Mouse (Mus musculus): Measurements from ENCODE around the gene Orm2. TPM values are rescaled to one million over a fixed set of nuclear protein-coding genes. Genes with fewer than 3 reads are reported as not detected.
A peak's percentile ranks its signal among the peaks of the same experiment; 100 is the strongest.

Orm2 gene
- total RNA-seq, 2 experiments from 2014 or later, result 3.1 to 11.3 TPM

GRCm38 (mm10) chr4:63375367-63375766, 13.1 kb downstream of the Orm2 start:
- DNase-seq (ENCODE audit: low spot score in 2 of 2), result no peak

- DNase-seq (ENCODE audit: low spot score in 2 of 2), result no peak
Observed at GRCm38 (mm10) chr4:63377483-63377882, 15.2 kb downstream of the Orm2 start.

- no peak for DNase-seq (ENCODE audit: low spot score in 2 of 2)
Observed at GRCm38 (mm10) chr4:63382676-63383369, 20.6 kb downstream of the Orm2 start.

DNA sequence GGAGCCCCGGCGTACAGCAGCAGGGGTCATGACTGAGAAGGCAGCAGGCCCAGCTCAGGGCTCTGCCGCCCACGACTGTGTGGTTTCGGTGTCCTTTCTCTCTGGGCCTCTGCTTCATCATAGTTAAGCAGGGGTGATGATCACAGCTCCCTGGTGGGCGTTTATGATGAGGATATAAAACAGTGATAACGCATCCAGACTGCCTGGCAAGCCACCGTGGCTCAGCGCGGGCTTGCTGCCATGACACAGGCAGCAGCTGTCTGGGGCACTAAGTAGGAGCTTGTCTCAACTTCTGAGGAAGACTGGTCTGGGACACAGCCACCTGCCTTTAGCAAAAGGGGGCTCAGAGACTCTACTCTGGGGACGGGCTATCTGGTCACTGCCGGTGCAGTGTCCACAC, 21.2 kb downstream of the Orm2 start:
- DNase-seq (ENCODE audit: low spot score in 2 of 2), result no peak

DNA sequence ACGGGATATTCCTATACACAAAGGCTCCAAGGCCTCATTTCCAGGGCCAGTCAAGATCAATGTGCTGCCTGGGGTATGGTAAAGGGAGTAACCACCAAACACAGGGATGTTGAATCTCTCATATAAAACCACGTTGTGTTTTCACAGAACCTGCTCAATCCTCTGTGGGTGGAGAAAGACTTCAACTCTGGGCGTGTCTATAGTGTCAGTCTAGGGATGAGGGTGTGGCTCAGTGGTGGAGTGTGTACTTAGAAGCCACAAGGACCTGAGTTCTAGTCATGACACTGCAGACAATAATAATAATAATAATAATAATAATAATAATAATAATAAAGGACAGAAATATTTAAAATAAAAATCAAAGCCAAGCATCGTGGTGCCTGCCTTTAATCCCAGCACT, 22.0 kb downstream of the Orm2 start:
- no peak for DNase-seq (ENCODE audit: low spot score in 2 of 2)

GRCm38 (mm10) chr4:63385253-63385652, 23.0 kb downstream of the Orm2 start:
- no peak for DNase-seq (ENCODE audit: low spot score in 2 of 2)

- no peak for DNase-seq (ENCODE audit: low spot score in 2 of 2)
Observed at GRCm38 (mm10) chr4:63385784-63386183, 23.5 kb downstream of the Orm2 start.

DNA sequence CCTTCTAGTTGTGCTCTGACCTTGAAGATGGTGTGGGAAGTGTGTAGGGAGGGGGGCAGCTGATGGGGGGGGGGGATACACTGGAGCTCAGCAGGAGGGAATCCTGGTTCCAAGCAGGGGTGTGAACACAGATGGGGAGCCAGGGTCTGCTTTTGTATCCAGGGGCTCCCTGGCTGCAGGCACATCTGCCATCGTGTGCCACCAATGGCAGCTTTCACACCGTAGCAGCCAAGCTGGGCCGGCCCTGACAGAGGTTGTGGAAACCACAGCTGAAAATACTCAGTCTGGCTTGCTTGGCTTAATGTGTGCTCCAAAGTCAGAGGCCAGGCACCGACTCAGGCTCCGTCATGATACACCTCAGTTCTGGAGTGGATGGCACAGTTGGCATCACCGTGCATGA, 25.8 kb downstream of the Orm2 start:
- DNase-seq (ENCODE audit: low spot score in 2 of 2), result no peak

GRCm38 (mm10) chr4:63389121-63389886, 27.1 kb downstream of the Orm2 start:
- no peak for DNase-seq (ENCODE audit: low spot score in 2 of 2)

- DNase-seq (ENCODE audit: low spot score in 2 of 2), result no peak
Observed at GRCm38 (mm10) chr4:63389887-63390528, 27.8 kb downstream of the Orm2 start.

DNA sequence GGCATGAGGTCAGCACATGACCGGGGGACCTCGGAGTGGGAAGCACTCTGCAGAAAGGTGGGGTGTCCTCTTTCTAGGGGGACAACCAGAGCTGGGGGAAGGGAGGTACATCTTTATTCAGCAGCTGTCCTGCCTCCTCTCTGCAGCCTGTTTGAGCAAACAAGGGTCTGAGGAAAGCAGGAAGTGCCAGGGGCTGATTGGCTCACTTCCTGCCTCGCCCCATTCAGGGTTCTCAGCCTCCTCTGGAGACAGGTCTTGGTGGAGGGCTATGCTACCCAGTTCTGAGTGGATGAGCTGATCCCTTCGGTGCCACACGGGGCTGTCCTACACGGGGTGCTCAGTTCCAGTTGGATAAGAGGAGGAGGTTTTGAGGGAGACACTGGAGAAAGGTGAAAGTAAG, 29.1 kb downstream of the Orm2 start:
- no peak for DNase-seq (ENCODE audit: low spot score in 2 of 2)

- no peak for DNase-seq (ENCODE audit: low spot score in 2 of 2)
Observed at GRCm38 (mm10) chr4:63397981-63398537, 35.8 kb downstream of the Orm2 start.

- no peak for DNase-seq (ENCODE audit: low spot score in 2 of 2)
Observed at GRCm38 (mm10) chr4:63398854-63399609, 36.8 kb downstream of the Orm2 start.

GRCm38 (mm10) chr4:63399691-63400270, 37.5 kb downstream of the Orm2 start:
- DNase-seq (ENCODE audit: low spot score in 2 of 2), result no peak

GRCm38 (mm10) chr4:63400541-63401306, 38.5 kb downstream of the Orm2 start:
- no peak for DNase-seq (ENCODE audit: low spot score in 2 of 2)

- DNase-seq (ENCODE audit: low spot score in 2 of 2), result no peak
Observed at GRCm38 (mm10) chr4:63401620-63402019, 39.4 kb downstream of the Orm2 start.

GRCm38 (mm10) chr4:63402056-63402455, 39.8 kb downstream of the Orm2 start:
- no peak for DNase-seq (ENCODE audit: low spot score in 2 of 2)

DNA sequence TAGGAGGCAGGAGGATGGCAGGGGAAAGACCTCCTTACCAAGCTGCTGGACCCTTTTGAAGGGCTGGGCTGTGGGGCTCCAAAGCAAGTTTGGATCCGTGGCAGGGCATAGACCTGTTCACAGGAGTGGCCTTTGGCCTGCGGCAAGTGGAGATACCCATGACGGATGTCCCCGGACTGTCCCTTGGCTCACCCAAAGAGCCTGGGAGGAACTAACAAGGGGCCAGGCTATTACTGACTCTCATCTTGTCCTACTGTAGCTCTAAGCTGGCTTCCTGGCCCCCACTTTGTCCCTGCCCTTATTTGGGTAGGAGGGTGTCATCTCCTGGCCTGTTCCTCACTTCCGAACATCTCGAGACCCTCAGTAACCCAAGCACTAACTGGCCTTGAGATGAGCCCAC, 40.3 kb downstream of the Orm2 start:
- DNase-seq (ENCODE audit: low spot score in 2 of 2), result peak in 1 of 2 experiments; percentile 16

DNA sequence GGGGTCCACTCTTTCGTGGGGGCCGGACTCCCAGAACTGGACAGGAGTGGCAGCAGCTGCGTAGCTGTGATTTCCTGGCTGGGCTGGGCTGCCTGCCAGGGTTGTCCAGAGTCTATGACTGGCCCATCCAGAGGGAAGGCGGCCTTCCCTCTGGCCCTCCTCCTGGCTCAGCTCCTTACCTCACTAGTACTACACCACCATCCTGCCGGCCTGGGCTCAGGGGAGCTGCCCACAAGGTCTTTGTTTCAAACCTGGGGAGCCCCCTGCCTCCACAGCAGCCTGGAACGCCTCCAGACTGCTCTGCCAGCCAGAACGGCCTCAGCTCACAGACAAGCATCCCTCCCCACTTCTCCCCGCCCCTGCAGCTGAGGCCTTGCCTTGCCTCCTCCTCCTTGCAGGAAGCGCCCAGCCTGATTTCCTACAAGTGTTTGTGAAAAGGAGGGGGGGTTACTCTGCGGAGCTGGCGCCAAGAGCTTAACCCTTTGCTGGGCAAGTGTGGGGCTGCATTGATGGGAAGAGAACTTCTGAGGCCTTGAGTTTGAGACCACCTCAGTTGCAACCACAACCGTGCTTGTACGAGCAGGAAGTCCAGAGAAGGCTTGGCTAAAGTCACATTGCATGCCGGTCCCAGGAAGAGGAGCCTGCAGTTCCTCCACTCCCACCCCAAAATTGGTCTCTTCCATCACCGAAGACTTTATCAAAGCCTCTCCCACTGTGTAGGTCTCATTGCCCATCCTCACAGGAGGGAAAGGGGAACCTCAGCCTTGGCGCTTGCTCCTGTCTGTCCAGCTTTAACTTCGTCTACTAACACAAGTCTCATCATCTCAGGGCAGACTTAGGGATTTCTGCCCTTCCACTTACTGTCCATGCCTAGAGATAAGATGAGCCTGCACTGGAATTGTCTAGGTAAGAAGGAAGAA, 41.1 kb downstream of the Orm2 start, which contains the start of gene Akna:
Akna (minus strand) TSS at position 315 of the 920 bp plus-strand sequence.
- DNase-seq (ENCODE audit: low spot score in 2 of 2), result peak; percentile 79 to 86
